Mouse (Mus musculus): ENCODE results near the gene Ppp1r13b.
A peak's percentile ranks its signal among the peaks of the same experiment; 100 is the strongest.

The Ppp1r13b gene

DNA sequence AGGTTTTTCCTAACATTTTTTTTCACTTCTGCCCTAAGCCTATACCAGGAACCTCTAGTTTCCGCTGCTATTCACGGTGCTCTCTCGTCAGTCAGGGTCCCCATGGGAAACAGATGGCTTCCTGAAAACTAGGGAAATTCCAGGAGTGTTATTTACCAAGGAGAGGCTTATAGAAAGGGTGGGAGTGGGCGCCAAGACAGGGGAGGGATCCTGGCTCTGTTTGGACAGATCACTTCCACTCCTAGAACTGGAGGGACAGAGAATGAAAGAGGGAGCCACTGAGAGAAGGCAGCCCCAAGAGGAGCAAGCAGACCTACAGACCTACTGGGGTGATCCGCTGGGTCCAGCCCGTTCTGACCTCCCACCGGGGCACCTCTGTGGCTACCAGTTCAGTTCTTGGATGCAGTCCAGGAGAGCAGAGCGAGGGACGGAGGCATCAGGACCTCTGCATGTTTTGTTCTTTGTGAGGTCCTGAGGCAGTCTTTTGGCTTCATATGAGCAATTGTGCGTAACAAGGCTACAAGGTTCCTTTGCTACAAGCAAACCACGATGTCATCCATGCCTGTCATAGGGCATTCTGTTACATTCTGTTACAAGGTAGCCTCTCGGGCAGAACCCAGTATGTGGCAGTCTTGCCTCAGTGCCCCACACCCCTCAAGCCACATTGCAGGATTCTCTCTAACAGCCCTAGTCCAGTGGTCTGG is 8.8 kb upstream of the Ppp1r13b start:
- DNase-seq (ENCODE audit: low spot score) = no peak

DNA sequence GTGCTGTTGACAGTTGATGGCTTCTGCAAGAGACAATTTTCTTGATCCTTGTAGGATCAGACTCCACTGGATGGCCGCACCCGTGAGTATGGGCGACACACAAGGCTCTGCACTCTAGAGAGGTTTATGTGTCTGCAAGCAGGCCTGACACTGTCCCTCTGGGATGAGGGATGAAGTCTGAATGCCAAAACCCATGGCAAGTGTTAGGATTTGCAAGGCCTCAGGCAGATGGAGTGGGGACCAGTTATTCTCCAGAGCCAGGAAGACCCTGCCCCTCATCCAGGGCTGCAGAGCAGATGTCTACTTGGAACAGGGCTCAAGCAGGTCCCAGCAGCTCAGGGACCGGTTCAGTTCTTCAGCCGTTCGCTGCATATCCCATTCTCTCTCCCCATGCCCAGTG is 7.9 kb upstream of the Ppp1r13b start:
- DNase-seq (ENCODE audit: low spot score) = no peak

DNA sequence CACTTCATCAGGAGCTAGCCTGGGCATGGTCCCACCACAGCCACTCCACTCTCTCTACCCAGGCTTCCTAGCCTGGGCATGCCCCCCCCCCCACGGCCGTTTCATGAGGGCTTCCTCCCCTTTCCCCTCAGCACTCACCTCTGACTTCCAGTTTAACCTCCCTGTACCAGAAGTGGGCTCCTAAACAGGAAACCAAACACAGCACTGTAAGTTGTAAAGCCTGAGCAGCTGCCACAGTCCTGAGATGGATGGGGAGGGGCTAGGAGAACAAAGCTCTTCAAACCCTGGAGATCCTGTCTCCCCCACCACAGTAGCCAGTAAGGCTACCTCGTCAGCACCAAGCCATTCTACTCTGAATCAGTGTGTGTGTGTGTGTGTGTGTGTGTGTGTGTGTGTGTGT is 6.1 kb upstream of the Ppp1r13b start:
- no peak for DNase-seq (ENCODE audit: low spot score)

DNA sequence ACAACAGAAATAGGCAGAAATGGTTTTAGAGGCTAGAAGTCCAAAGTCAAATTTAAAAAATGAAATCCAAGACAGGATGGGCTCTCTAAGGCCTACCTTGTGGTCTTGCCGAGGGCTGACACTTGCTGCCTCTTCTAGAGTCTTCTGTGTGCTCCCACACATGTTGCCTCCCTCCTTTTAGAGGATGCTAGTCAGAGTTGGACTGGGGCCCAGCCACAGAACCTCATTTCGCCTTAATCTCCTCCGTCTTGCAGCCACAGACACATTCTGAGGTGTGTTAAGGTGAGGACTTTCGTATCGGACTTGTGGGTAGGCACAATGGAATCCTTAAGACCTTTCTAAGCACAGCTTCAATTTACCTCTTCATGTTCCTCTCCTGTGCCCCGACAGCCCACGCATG is 4.9 kb upstream of the Ppp1r13b start:
- DNase-seq (ENCODE audit: low spot score) = no peak

DNA sequence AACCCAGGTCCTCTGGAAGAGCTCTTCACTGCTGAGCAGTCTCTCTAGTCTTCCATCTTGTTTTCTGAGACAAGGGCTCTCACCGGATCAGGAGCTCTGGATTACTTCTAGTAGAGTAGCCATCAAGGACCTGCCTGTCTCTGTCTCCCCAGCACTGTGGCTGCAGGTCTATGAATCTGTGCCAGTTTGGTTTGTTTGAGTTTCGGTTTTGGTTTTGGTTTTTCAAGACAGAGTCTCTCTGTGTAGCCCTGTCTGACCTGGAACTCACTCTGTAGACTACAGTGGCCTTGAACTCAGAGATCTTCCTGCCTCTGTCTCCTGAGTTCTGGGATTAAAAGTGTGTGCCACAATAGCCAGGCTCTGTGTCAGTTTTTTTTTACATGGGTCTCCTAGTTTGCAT is 3.9 kb upstream of the Ppp1r13b start:
- DNase-seq (ENCODE audit: low spot score) = no peak

DNA sequence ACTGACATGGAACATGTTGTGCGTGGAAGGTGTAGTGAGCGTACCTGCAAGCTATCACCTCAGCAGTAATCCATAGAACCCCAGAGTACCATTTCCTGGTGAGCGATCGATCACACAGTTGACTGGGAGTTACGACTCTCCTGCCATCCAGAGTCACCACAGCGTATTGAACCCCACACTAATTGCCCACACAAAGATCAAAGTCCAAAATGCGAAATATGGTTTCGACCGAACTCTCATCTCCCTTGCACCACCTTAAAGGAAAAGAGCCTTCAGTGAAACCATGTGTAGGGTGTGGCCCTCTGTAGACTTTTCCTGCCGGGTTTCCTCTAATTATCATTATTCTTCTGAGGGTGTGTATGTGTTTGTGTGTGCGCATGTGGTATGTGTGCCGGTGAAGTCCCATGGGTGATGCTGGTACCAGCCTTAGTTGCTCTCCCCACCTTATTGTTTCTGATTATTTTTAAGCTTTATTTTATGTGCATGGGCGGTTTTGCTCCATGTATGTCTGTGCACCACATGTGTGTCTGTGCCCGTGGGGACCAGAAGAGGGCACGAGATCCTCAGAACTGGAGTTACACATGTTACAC is 3.4 kb upstream of the Ppp1r13b start:
- no peak for DNase-seq (ENCODE audit: low spot score)

DNA sequence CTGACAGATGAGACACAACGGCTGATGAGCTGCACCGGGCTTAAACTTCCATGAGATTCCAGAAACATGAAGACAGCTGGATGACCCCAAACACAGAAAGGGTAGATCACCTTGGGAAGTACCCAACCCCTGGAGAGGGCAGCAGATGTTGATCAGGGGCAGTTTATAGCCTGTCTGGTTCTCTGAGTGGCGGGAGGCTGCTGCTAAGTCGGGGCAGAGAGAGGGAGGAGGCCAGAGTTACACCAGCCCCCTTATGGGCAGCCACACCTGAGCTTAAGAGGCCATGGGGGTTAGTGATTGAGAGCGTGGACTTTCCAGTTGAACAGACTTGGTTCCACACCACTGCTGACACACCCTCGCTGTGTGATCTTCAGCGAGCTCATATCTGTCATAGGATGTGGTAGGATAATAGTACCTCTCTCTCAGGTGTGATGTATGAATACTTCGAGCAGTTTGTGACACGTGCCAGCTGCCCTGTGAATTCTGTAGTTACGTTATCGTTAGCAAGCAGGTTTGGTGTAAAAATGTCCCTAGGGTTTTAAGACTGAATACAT is 1.2 kb upstream of the Ppp1r13b start:
- DNase-seq (ENCODE audit: low spot score) = no peak

DNA sequence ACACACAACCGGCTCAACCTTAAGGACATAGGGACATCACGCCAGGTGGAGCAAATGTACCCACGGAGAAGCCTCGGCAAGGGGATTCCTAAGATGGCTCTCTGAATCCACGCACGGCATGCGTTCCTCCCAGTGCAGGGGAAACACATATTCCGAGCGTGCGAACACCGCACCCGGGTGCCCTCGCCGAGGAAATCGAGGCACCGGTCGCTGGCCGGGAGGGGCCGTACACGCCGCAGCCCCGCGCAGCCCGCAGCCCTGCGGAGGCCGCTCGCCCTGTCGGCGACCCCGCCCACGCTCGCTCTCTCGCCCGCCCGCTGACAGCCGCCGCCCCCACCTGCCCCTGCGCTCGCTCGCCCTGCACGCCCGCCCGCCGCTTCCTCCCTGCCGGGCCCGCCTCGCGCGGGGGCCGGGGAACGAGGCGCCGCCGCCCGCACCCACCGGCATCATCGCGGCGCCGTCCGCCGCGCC is 454 bp downstream of the Ppp1r13b start:
- DNase-seq (ENCODE audit: low spot score) = peak; percentile 75

DNA sequence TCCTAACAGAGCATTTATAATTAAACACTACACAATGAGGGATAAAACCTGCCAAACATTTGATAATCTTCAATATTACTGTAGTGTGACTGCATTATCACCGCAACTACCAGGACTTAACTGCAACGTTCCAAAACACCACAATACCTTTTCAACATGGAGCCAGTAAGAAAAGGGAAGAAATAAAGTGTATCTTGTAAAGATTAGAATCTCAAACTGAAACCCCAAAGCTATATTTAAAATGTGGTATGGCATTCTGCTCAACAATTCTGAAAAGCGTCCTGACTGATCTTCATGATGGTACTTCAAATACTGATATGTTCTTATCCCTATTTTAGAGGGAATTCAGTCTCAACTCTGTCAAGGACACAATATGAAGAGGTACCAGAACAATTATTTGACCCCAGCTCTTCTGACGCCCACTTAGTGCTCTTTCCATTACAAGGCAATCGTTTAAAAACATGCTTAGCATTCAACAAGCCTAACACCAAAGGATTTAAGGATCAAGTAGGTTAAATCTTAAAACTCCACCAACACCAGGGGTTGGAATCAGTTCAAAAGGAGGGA is 1.5 kb downstream of the Ppp1r13b start:
- DNase-seq (ENCODE audit: low spot score) = no peak

DNA sequence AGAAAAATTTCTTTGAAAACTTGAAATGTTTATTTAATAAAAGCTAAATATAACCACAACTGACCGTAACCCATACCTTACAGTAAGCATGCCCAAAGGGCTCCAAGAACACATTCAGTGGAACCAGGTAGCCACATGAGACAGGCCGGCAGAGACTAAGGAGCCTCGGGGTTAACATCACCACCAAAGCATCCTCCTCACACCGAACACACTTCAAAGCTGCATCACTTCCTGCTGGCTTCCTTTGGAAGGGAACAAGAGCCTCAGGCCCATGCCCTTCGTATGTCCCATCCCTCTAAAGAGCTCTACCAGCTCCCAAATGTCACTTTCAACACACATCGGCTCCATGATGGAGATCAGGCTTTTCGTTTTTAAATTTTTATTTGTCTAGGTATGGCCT is 5.4 kb downstream of the Ppp1r13b start:
- no peak for DNase-seq (ENCODE audit: low spot score)

DNA sequence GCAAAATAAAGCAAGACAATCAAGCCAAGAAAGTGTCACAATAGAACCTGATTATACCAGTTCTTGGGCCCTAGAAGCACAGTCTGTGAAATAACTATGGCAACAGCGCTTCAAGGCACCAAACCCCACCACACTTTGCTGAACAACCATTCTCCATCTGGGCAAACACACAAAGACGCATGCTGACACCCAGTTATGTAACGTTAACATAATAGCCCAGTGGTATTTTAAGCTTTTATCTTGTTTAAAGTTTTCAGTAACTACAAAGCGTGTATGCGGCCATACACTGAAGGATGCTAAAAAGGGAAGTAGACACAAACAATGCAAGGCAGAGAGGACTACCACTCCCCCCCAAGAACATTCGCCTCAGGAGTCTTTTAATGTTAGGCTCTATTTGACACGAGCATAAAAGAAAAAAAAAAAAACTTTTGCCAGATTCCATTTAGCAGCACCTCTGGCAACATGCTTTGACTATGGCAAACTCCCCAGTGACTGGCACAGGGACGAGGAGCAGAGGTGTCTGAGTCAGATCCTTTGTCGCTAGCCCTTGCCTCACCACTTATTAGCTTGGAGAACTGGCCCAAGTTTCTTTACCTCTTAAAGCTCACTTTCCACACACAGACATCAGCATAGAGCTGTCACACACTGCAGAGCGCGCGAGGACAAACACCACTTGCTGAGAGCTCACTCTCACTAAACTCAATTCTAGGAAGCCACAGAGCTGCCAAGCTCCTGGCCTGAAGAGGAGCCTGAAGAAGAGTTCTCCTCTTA is 6.6 kb downstream of the Ppp1r13b start:
- DNase-seq (ENCODE audit: low spot score) = no peak

DNA sequence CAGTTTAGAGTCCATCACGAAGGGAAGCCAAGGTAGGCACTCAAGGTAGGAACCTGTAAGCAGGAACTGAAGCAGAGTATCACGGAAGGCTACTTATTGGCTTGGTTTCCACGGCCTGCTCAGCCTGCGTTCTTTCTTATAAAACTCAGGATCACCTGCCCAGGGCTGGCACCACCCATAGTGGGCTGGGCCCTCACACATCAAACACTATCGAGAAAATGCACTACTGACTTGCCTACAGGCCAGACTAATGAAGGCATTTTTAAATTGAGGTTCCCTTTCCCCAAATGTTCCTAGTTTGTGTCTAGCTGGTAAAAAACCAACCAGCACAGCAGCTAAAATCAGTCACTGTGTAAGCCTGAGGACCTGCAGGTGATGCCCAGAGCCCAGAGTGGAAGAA is 8.3 kb downstream of the Ppp1r13b start:
- DNase-seq (ENCODE audit: low spot score) = no peak

DNA sequence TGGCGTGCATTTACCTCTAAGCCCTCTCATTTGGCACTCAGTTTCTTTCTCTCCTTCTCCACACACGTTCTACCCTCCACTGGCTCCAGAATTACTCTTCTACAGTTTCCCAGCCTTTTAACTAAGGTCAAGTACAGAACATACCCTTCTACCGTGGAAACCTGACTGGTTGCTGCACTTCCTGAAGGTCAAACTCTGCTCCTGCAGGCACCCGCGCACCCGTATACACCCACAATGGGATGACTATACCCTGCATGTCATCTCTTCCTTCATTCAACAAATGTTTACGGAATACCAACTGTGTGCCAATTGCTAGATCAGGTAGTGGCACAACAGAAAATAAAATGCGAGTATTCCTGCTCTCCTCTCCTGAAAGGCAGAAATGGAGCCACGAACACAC is 9.2 kb downstream of the Ppp1r13b start:
- DNase-seq (ENCODE audit: low spot score) = no peak

DNA sequence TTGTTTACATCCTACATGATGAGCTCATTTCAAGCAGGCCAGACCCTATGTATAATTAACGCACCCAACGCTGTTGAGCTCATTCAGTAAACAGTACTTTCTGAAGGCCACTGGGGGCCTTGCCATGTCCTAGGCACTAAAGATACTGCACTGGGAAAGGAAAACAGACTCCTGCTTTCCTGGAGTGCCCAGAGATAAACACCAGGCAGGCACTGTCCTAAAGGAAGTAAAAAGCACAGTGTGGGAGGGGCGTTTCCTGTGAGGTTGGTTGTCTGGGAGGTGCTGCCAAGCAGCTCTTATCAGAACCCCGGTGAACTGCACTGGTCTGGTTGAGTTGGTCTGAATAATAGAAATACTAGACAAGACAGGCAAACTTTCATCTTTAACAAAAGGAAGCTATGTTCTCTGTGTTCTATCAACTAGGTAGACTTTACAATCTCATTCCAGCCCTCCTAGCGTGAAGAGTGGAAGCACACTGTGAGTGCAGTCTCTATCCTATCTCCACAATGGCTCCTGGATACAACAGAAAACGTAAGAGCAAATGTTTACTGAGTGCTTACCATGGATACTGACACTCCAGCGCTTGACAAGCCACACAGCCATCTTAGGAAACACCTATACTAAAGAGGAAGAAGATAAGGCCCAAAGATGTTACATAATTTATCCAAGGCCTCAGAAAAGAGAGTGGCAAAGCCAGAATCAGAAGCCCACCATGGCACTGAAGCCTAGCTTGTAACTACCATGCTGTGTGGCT is 10.8 kb downstream of the Ppp1r13b start:
- peak; percentile 38 for DNase-seq (ENCODE audit: low spot score)

DNA sequence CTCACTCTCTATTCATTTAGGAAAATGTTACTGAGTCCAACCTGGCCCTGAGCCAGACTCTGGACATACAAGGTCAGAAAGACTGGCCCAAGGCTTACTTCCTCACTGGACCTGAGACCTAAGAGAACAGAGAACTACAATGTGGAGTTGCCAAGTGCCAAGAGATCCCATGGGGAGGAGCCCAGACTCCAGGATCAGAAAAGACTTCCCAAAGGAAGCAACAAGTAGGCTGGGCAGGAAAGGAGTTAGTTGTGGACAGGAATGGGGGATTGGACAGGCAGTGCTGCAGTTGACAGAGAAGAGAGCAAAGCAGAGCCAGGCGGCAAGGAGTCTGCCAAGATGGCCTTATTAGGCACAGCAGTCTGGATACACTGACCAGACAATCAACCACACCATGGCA is 13.8 kb downstream of the Ppp1r13b start:
- DNase-seq (ENCODE audit: low spot score) = peak; percentile 38

DNA sequence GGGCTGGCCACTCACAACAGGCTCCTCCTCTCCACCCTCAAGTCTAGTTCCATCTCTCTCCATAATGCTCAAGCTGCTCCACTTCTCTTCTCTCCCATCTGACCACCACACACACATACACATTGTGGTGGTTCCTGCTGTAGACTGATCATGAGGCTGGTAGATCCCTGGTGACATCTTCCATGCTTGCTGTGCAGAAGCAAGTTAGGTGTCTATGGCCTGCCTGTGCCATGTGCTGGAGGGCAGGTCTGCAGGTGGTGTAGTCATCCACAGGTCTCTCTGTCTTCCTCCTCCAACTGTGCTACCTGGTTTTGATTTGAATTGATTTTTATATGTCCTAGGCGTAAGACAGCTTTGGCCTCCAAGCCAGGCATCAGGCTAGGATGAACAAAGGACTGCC is 14.9 kb downstream of the Ppp1r13b start:
- DNase-seq (ENCODE audit: low spot score) = no peak

DNA sequence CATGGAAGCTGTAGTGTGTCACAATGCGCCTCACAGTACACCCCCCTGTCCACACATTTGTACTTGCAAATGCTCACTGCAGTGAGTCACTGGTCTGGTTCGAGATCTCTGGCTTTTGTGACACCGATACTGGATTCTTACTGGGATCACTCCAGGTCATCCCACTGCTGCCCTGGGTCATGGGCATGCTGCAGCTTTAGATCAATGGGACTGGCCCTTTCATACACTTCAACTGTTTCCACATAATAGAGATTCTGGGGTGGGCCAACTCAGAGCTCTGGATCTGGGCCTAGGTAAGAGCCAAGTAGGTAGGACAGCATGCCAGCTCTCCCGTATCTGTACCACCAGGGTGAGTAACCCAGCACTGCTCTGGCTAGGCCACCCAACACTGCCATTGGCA is 16.1 kb downstream of the Ppp1r13b start:
- DNase-seq (ENCODE audit: low spot score) = no peak

DNA sequence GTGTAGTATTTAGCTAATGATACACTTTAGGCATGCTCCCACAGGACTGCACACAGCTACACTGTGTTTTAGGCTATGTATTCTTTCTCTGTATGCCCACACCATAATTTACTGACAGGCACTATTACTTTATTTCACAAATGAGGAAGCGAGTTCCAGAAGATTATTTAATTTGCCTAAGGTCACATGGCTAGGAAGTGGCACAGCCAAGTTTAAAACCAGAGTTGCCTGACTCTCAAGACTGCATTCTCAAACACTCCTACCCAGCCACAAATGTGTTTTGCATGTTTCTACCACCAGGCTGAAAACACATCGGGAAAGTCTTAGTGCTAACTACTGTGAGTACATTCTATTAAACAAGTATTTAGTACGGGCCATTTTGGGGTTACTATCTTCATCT is 18.7 kb downstream of the Ppp1r13b start:
- DNase-seq (ENCODE audit: low spot score) = no peak

DNA sequence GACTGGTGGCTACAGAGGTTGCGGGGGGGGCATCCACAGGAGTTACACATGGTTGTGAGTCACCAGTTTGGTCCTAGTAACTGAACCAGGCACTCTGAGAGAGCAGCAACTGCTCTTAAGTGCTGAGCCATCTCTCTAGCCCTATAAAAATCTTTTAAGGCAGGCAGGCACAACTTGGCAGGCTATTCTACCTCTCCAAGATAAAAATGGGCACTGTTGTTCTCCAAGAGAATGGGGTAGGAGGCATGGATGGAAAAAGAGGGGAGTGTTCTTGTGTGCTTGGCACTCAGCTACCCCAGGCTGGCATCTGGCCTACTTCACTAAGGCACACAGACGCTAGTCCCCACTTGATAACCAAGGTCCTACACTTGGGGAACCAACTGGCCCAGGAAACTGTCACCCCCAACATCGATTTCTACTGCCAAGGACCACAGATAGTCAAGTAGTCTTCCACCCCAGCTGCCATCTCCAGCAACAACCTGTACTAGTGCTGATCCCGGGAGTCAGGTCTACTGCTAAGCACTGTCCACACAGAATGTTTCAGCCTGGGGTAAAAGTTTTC is 19.5 kb downstream of the Ppp1r13b start:
- no peak for DNase-seq (ENCODE audit: low spot score)

DNA sequence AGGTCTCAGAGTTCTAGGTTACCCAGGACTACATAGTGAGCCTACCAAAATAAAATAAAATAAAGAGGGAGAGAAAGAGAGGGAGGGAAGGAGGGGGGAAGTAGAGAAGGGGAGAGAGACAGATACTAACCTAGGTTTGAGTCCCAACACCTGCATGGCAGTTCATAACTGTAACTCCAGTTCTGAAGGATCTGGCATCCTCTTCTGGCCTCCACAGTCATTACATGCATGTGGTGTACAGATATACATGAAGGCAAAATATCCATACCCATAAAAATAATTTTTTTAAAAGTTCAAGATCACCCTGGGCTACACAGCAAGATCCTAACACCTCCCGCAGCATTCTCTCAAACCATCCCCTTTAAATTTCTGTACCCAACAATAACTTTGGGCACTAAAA is 20.9 kb downstream of the Ppp1r13b start:
- no peak for DNase-seq (ENCODE audit: low spot score)

DNA sequence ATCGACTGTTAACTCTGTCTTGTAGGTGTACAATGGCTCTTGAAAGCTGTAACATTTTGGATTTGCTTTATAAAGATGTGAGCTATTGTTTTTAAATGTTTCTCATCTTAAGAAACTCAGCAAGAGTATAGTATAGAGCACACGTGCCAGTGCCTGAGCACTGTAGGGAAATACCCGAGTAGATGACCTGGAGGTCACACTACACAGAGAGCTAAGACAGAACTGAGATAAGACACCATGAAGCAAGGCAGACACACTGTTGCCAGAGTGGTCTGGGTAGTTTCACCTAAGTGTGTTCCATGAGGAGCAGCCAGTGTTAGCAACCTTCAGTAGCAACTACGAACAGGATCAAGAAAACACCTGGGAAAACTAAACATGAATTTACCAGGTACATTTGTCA is 25.1 kb downstream of the Ppp1r13b start:
- DNase-seq (ENCODE audit: low spot score) = no peak

DNA sequence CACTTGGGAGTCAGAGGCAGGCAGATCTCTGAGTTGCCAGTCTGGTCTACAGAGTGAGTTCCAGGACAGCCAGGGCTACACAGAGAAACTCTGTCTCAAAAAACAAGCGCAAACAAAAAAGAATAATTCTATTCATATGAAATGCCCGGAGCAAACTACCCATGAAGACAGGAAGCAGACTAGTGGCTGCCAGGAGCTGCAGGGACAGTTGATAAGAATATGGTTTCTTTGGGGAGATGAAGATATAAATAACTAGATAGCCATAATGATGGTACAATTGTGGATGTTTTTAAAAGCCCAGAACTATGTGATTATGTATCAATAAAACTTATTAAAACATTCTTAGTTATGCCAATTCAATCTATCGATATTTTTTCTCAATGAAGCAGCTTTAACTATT is 25.9 kb downstream of the Ppp1r13b start:
- no peak for DNase-seq (ENCODE audit: low spot score)

Data from ovary, postnatal 36 days (tissue).